Mouse (Mus musculus): Measurements from ENCODE around the gene Rab38. TPM values are rescaled to one million over a fixed set of nuclear protein-coding genes. Genes with fewer than 3 reads are reported as not detected.

Gene Rab38
- total RNA-seq (2017): not detected in 3 replicates

- ATAC-seq (replicated peaks; ENCODE audit: insufficient number of reproducible peaks, low FRiP score, low TSS enrichment, poor library complexity, severe bottlenecking): peak; percentile 47; the same call in 1 of the 2 replicates
These were observed at the start of gene Rab38 for GRCm38 (mm10) chr7:88429786-88430691. Gene Rab38, plus strand, starts transcription at chr7:88430273.

DNA sequence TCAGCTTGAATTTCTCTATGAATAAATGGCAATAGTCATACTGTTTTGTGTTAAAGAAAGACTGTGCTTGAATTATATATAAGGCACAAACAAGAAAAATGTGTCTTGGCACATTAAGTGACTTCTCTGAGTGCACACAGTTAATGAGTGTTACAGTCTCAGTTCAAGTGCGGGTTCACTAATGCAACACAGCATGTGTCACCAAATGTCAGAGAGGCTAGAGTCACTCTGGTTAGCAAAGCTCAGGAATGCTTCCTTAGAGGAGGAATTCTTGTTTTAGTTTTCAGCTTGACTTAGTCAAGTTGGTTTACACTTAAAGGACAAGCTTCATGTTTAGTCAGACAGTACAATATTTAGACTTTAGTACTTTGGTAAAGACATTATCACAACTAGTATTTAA, 35.5 kb upstream of the Rab38 start:
- ATAC-seq (replicated peaks; ENCODE audit: insufficient number of reproducible peaks, low FRiP score, low TSS enrichment, poor library complexity, severe bottlenecking): no peak

- ATAC-seq (replicated peaks; ENCODE audit: insufficient number of reproducible peaks, low FRiP score, low TSS enrichment, poor library complexity, severe bottlenecking): no peak
These were observed 34.3 kb upstream of the Rab38 start for GRCm38 (mm10) chr7:88395745-88396144.

DNA sequence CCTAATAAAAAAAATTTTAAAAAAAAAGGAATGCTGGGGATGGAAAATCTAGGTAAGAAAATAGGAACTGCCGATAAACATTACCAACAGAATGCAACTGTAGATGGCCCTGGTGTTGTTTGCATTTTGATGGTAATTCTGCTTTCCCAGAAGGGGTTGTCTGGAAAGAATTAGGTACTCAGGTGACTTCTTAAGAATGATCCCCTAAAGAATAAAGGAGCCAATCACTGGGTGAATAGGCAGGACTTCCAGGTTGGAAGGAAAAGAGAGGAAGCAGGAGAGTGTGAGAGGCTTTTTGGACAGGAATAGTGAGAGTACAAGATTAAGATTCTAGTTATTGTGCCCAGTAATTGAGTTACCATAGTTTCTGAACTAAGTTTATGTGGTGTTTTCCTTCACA, 24.8 kb upstream of the Rab38 start:
- no peak for ATAC-seq (replicated peaks; ENCODE audit: insufficient number of reproducible peaks, low FRiP score, low TSS enrichment, poor library complexity, severe bottlenecking)

- no peak for ATAC-seq (replicated peaks; ENCODE audit: insufficient number of reproducible peaks, low FRiP score, low TSS enrichment, poor library complexity, severe bottlenecking)
These were observed 23.6 kb upstream of the Rab38 start for GRCm38 (mm10) chr7:88406466-88406865.

GRCm38 (mm10) chr7:88421821-88422220, 8.3 kb upstream of the Rab38 start:
- no peak for ATAC-seq (replicated peaks; ENCODE audit: insufficient number of reproducible peaks, low FRiP score, low TSS enrichment, poor library complexity, severe bottlenecking)

- ATAC-seq (replicated peaks; ENCODE audit: insufficient number of reproducible peaks, low FRiP score, low TSS enrichment, poor library complexity, severe bottlenecking): no peak
These were observed 6.2 kb upstream of the Rab38 start for GRCm38 (mm10) chr7:88423889-88424288.

- no peak for ATAC-seq (replicated peaks; ENCODE audit: insufficient number of reproducible peaks, low FRiP score, low TSS enrichment, poor library complexity, severe bottlenecking)
These were observed 4.3 kb upstream of the Rab38 start for GRCm38 (mm10) chr7:88425744-88426143.

- no peak for ATAC-seq (replicated peaks; ENCODE audit: insufficient number of reproducible peaks, low FRiP score, low TSS enrichment, poor library complexity, severe bottlenecking)
These were observed 2.6 kb upstream of the Rab38 start for GRCm38 (mm10) chr7:88427484-88427883.

GRCm38 (mm10) chr7:88430692-88431084, 615 bp downstream of the Rab38 start:
- no peak for ATAC-seq (replicated peaks; ENCODE audit: insufficient number of reproducible peaks, low FRiP score, low TSS enrichment, poor library complexity, severe bottlenecking)

GRCm38 (mm10) chr7:88440301-88440700, 10.2 kb downstream of the Rab38 start:
- no peak for ATAC-seq (replicated peaks; ENCODE audit: insufficient number of reproducible peaks, low FRiP score, low TSS enrichment, poor library complexity, severe bottlenecking)

DNA sequence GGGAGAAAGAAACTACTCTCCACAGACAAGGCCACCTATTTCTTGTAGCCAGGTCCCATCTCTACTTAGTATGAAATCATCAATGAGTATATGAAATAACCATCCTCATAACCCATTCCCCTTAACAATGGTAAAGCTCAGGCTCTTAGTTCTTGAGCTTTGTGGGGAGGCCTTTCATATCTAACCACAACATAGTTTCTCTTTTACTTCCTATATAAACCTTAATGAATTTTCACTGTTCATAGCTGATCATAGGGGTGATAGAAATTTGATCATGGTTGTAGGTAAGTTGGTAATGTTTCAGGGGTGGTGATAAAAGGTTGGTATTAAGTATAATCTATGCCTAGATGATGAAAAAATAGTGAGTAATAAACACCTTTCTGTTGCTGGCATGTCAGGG, 12.6 kb downstream of the Rab38 start:
- ATAC-seq (replicated peaks; ENCODE audit: insufficient number of reproducible peaks, low FRiP score, low TSS enrichment, poor library complexity, severe bottlenecking): no peak

GRCm38 (mm10) chr7:88443435-88443834, 13.4 kb downstream of the Rab38 start:
- no peak for ATAC-seq (replicated peaks; ENCODE audit: insufficient number of reproducible peaks, low FRiP score, low TSS enrichment, poor library complexity, severe bottlenecking)

GRCm38 (mm10) chr7:88445320-88445903, 15.3 kb downstream of the Rab38 start:
- ATAC-seq (replicated peaks; ENCODE audit: insufficient number of reproducible peaks, low FRiP score, low TSS enrichment, poor library complexity, severe bottlenecking): no peak

DNA sequence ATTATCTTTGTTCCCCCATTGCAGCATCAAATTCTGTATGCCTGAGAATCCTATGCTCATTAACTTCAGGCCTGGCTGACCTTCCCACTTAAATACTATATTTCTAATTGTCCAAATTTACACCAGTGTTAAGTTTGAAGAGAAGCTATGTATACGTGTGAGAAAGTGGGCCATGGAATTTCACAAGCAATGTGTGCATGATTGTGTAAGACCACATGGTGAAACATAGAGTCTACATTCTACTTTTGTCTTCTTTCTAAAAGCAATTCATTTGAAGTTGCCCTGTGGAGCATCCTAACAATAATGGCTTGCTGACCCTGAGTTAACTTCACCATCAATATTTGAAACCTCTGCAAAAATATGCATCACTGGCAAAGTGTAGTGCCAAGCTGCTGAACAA, 23.2 kb downstream of the Rab38 start:
- no peak for ATAC-seq (replicated peaks; ENCODE audit: insufficient number of reproducible peaks, low FRiP score, low TSS enrichment, poor library complexity, severe bottlenecking)

DNA sequence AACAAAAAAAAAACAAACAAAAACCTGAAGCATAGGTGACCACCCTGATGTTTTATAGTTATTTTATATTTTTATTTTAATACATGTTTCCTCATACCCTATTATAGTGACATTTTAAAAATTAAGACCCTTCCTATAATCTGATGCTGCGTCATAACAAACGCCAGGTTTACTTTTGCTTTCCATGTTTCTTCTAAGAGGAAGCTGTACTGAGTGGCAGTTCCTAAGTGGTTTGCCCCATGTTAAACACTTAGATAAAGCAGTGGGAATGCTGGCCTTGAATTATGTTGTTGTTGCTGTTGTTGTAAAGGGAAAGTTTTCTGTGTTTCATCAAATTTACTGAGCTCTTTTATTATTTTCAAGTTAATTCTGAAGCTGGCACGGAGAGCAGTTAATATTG, 27.8 kb downstream of the Rab38 start:
- ATAC-seq (replicated peaks; ENCODE audit: insufficient number of reproducible peaks, low FRiP score, low TSS enrichment, poor library complexity, severe bottlenecking): no peak

- ATAC-seq (replicated peaks; ENCODE audit: insufficient number of reproducible peaks, low FRiP score, low TSS enrichment, poor library complexity, severe bottlenecking): no peak
These were observed 37.7 kb downstream of the Rab38 start for GRCm38 (mm10) chr7:88467754-88468153.

- ATAC-seq (replicated peaks; ENCODE audit: insufficient number of reproducible peaks, low FRiP score, low TSS enrichment, poor library complexity, severe bottlenecking): 0 out of 2 replicates have a peak, but pooled peaks have one; percentile 11
These were observed 52.1 kb downstream of the Rab38 start for GRCm38 (mm10) chr7:88482110-88482619.

GRCm38 (mm10) chr7:88482628-88483027, 52.6 kb downstream of the Rab38 start:
- no peak for ATAC-seq (replicated peaks; ENCODE audit: insufficient number of reproducible peaks, low FRiP score, low TSS enrichment, poor library complexity, severe bottlenecking)

DNA sequence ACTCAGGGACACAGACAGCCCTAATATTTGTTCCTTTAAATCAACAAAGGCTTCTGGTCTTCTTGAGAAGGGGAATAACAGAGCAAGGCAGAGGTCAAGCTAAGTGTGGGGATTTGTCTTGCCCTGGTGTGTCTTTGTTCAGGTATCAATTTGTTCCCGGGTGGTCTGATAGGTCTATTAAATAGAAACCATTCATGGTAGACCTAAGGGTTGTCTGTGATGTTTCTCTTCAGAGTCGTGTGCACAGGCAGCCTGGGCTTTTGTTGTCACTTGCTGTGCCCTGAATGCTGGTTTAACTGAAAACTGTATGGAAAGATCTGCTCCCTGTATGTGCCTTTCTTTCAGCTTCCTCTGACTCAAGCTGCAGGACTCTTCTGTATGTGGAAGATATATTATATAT, 60.9 kb downstream of the Rab38 start:
- no peak for ATAC-seq (replicated peaks; ENCODE audit: insufficient number of reproducible peaks, low FRiP score, low TSS enrichment, poor library complexity, severe bottlenecking)

Data from monocyte, adult 5-6 weeks (primary cell).